Mouse (Mus musculus) kidney, embryonic 15.5 days (tissue): ENCODE data around the gene Vmn1r5. TPM values are rescaled to one million over a fixed set of nuclear protein-coding genes. Genes with fewer than 3 reads are reported as not detected.

ENCODE experiments used
- polyA plus RNA-seq: library from polyadenylated mRNA; unstranded; fragments of >200 nt; fragmentation: Nextera tagmentation; extraction: Ambion mirVana; gene quantifications from 2 replicates; pipeline ENCODE4 v1.2.1, GENCODE M21; 2015

Vmn1r5 gene
- polyA plus RNA-seq, 1 experiment from 2014 or later = not detected

Other genes with a start within 250 kb of the Vmn1r5 start
- 32.6 and 35.7 TPM in 2 replicates for gene Kbtbd2, start 172.5 kb upstream of the Vmn1r5 start, polyA plus RNA-seq
- 118 and 129 TPM in 2 replicates for gene Fkbp9, start 138.2 kb upstream of the Vmn1r5 start, polyA plus RNA-seq
- gene Nt5c3, start 46.3 kb upstream of the Vmn1r5 start, polyA plus RNA-seq = 61.5 and 64.9 TPM in 2 replicates
- gene Vmn1r4, start 46.3 kb upstream of the Vmn1r5 start, polyA plus RNA-seq = 0.28 and 0.39 TPM in 2 replicates
- not detected in 2 replicates for gene Vmn1r6, start 27.0 kb downstream of the Vmn1r5 start, polyA plus RNA-seq
- gene Vmn1r7, start 55.1 kb downstream of the Vmn1r5 start, polyA plus RNA-seq = not detected in 2 replicates
- gene Vmn1r8, start 62.0 kb downstream of the Vmn1r5 start, polyA plus RNA-seq = not detected in 2 replicates
- gene Vmn1r9, start 96.5 kb downstream of the Vmn1r5 start, polyA plus RNA-seq = not detected in 2 replicates
- not detected in 2 replicates for gene Vmn1r10, start 139.2 kb downstream of the Vmn1r5 start, polyA plus RNA-seq
- gene Vmn1r11, start 163.2 kb downstream of the Vmn1r5 start, polyA plus RNA-seq = not detected in 2 replicates
- gene Vmn1r12, start 186.6 kb downstream of the Vmn1r5 start, polyA plus RNA-seq = not detected in 2 replicates
- gene Vmn1r13, start 233.0 kb downstream of the Vmn1r5 start, polyA plus RNA-seq = not detected in 2 replicates